Mouse (Mus musculus): ENCODE results near the gene Zfp385b.

Gene Zfp385b

DNA sequence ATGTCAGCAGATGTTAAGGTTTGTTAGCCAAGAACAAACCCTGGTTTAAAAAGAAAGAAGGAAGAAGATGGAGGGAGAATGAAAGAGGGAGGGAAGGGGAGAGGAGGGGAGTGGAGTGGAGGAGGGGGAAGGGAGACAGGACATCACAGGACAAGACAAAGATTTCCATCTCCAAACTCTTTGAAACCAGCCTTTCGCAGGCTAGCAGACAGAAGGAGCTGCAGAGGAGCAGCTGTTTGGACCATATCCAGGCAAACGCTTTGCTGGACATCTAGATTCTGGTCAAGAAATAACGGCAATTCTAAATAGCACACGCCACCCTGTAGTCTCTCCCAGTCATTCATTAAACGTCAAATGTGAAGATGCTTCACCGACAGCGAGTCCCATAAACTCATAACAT, 38.0 kb downstream of the Zfp385b start:
- no peak for DNase-seq

- DNase-seq: no peak
Measured at GRCm38 (mm10) chr2:77777781-77778180, 41.7 kb downstream of the Zfp385b start.

DNA sequence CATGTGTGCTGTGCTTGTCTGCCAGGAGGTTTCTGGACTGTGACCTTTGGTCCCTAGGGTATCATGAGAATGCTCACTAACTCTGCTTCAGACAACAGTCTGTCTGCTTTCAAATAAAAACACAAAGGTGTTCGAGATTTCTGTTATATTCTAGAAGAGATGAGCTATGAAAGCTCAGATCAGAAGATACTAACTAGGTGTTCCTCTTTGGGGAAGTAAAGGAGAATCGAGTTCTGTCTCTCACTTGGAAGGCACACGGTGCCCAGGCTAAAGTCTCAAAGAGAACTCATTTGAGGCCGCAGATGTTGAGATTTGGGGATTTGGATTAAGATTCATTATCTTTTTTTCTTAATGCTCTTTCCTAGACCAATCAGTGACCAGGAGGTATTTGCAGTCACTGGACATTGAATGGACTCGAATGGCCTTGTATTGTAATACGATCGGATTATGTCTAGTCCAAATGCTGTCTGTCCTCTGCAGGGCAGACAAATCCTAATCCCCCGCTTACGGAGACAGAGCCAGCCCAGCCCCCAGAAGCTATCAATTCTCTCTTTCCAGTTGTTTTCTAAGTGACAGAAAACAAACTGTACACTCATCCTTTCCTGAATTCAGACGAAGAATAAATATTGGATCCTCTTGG, 42.3 kb downstream of the Zfp385b start:
- DNase-seq: no peak

DNA sequence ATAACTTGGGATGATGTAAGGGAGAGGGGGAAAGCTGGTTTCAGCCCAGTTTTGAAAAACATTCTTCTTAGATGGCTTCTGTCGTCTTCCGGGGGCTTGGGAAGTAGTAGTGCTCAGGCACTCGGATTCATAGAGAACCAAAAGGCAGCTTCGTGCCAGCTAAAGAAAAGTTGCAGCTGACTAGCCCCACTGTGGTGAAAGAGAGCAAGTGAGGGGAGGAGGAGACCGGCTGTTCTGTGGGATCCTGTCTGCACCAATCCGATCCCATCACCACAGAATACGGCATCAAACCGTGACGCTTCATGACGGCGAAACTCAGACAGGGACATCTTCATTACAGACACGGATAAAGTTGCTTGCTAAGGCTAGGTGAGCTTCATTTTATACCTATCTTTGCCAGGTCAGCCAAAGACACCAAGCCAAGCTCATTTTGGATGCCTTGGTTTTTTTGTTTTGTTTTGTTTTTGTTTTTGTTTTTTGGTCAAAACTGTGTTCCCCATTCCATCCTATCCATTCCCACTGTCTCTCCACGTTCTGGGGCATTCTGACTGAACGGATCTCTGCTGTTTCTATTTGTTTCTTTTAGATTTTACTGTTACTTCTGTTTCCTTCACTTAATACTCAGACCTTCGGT, 44.1 kb downstream of the Zfp385b start:
- DNase-seq: peak; percentile 18

- no peak for DNase-seq
Measured at GRCm38 (mm10) chr2:77770056-77770697, 49.3 kb downstream of the Zfp385b start.

DNA sequence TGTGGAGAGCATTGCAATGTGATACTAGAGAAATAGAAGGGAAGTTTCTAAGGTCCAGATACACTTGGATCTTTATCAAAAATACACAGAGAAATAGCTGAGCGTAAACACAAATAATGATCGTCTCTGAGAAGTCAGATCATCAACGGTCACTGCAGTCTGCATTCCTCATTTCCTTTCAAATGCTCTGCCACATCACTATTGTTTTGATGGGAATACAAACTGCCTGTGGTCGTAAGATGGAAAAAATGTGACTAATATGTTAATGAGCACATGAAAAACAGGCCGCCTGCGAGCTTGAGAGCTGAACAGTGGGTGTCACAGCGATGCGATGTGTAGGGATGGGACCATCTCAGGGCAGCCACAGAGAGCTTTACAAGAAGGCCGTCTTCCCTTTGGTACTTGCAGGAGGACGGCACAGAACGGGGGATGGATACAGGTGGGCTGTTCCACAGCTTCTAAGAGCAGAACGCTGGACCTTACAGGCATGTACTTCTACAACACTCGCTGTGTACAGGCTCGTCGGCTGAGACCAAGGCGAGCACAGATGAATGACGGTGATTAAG, 51.0 kb downstream of the Zfp385b start:
- DNase-seq: peak; percentile 7

DNA sequence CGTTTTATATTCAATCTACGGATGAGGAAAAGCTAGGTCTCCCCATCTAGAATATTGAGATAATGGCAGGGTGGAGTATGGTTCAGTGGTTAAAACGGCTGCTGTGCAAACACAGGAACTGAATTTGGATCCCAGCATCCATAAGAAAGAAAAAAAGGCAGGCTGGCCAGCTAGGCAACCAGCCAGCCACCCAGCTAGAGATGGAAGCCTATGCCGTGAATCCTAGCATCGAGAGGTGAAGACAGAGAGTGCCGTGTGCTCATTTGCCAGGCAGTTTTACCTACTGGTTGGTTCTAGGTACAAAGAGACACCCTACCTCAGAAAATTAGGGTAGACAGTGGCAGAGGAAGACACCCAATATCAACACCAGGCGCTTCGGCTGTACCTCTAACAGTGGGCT, 57.5 kb downstream of the Zfp385b start:
- DNase-seq: no peak

- DNase-seq: no peak
Measured at GRCm38 (mm10) chr2:77758403-77759071, 60.9 kb downstream of the Zfp385b start.

- no peak for DNase-seq
Measured at GRCm38 (mm10) chr2:77752491-77752890, 66.9 kb downstream of the Zfp385b start.

DNA sequence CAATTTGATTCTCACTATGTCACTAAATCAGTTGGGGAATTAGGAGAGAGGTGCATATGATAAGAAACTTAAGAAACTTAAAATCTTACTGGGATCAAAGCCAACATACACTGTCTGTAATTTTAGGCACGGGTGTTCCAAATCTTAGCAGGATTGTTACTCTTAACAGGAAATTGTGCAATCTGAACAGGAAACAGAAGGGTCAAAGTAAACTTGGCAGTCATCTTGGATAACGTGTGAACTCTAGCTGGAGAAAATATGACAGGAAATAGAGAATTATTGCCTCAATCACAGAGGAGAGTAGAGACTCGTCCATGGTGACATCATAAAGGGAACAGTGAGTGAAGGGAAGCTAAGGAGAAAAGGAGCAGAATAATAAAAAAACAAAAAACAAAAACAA, 69.8 kb downstream of the Zfp385b start:
- no peak for DNase-seq

GRCm38 (mm10) chr2:77746417-77746816, 73.0 kb downstream of the Zfp385b start:
- no peak for DNase-seq

- DNase-seq: no peak
Measured at GRCm38 (mm10) chr2:77745246-77745645, 74.2 kb downstream of the Zfp385b start.

GRCm38 (mm10) chr2:77742359-77742758, 77.1 kb downstream of the Zfp385b start:
- no peak for DNase-seq

DNA sequence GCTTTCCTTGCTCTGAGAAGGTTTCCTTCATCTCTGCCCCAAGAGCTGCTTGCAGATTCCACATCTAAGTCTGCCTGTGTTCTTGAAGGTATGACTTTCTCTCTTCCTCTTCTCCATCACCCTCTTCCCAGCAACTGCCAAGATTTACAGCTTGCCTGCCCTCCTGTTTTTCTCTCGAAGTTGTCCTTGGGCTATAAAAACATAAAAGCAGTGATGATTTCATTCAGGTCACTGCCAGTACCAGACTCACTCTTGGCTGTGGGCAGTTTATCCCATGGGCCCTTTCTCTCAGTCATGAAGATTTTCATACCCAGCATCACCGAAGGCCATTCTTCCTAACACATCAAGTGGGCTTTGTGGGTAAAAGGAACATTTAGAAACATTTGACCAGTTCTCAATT, 89.2 kb downstream of the Zfp385b start:
- DNase-seq: no peak

DNA sequence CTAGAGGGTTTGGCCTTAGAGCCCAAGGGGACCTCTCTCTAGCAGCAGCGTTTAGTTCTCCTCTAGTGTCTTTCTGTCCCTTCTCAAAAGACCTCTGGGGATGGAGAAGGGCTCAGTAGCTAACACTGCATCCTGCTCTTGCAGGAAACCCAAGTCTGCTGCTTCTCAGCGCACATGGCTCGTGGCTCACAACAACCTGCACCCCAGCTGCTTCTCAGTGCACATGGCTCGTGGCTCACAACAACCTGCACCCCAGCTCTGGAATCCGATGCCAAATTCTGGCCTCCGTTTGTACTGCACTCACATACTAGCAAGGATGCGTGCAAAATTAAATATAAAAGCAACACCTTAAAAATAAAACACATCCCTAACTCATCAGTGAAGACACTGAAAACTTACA, 92.6 kb downstream of the Zfp385b start:
- no peak for DNase-seq

- DNase-seq: no peak
Measured at GRCm38 (mm10) chr2:77720806-77721205, 98.6 kb downstream of the Zfp385b start.

- no peak for DNase-seq
Measured at GRCm38 (mm10) chr2:77716367-77716766, 103.1 kb downstream of the Zfp385b start.

- no peak for DNase-seq
Measured at GRCm38 (mm10) chr2:77713886-77714285, 105.6 kb downstream of the Zfp385b start.

GRCm38 (mm10) chr2:77711751-77712150, 107.7 kb downstream of the Zfp385b start:
- no peak for DNase-seq

GRCm38 (mm10) chr2:77709206-77709794, 110.1 kb downstream of the Zfp385b start:
- peak; percentile 30 for DNase-seq

DNA sequence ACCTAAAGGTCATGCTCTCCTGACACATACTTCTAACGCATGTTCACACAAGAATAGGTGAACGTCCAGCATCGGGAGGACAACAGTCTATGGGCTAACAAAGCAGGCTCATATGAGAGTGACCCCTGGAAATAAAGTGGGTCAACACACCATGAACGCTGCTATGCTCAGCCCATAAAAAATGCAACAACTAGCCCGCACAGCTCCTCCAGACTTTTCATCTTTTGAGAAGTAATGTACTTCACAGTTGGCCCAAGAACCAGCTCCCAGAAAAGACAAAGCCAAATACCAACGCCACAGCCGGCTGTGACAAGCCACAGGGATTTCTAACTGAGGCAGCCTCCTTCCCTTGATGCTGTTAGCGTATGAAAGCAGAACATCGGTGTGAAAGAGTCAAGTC, 112.3 kb downstream of the Zfp385b start:
- no peak for DNase-seq

DNA sequence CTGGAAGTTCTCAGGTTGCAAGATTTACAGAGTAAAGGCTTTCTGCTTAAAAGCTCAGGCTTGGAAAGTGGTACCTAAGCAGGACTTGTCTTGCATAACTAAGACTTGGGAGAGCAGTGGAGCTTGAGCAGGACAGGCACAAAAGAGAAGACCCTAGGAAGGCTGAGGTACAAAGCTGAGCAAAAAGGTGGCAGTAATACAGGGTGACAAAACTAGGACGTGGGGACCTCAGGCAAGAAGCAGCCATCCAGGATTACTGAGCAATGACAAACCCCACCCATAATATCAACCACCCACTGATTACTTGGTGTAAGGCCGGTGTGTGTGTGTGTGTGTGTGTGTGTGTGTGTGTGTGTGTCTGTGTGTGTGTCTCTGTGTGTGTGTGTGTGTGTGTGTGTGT, 114.0 kb downstream of the Zfp385b start:
- no peak for DNase-seq

GRCm38 (mm10) chr2:77703080-77703479, 116.4 kb downstream of the Zfp385b start:
- DNase-seq: no peak

Measured in lung, postnatal 10 days (tissue).